Mouse (Mus musculus) kidney, embryonic 14.5 days (tissue): ENCODE measurements at regions not wholly inside any gene's neighbourhood (a gene's known extent, or its start where the extent isn't known, plus 50 kb on each side); places are given as distances from the start of the nearest gene placed in this dataset.

Experiments
- ATAC-seq: fragments of 200-750 bp; cut with Nextera tagmentation; 2 replicates; pipeline ENCODE4 v1.8.0; 2017; ENCODE audit warnings: moderate number of reproducible peaks, mild to moderate bottlenecking, moderate TSS enrichment, moderate library complexity; ENCODE audit not compliant: low FRiP score, low TSS enrichment
- H3K27ac ChIP-seq: fragments of 300-500 bp; sonication (generic); 2 replicates; pipeline ENCODE4 v1.5.1; 2014; ENCODE audit warnings: low read depth, mild to moderate bottlenecking, low read length, moderate library complexity, mixed read lengths
- H3K27me3 ChIP-seq: fragments of 300-500 bp; sonication (generic); 2 replicates; pipeline ENCODE4 v1.6.1; 2014; ENCODE audit warnings: mild to moderate bottlenecking, low read length; ENCODE audit not compliant: control insufficient read depth, insufficient read depth
- H3K36me3 ChIP-seq: fragments of 300-500 bp; sonication (generic); 2 replicates; pipeline ENCODE4 v1.6.1; 2014; ENCODE audit warnings: low read length, mixed read lengths; ENCODE audit not compliant: control insufficient read depth, insufficient read depth
- H3K4me1 ChIP-seq: fragments of 300-500 bp; sonication (generic); 2 replicates; pipeline ENCODE4 v1.6.1; 2014; ENCODE audit warnings: low read length, mixed read lengths; ENCODE audit not compliant: control insufficient read depth, insufficient read depth
- H3K4me2 ChIP-seq: fragments of 300-500 bp; sonication (generic); replicated peaks from 2 replicates; pipeline ENCODE4 v1.6.1; 2014; ENCODE audit warnings: low read depth, mild to moderate bottlenecking, low read length
- H3K4me3 ChIP-seq: fragments of 300-500 bp; sonication (generic); 2 replicates; pipeline ENCODE4 v1.5.1; 2014; ENCODE audit warnings: mild to moderate bottlenecking, low read length
- H3K9ac ChIP-seq: fragments of 300-500 bp; sonication (generic); 2 replicates; pipeline ENCODE4 v1.6.1; 2014; ENCODE audit warnings: low read depth, mild to moderate bottlenecking, low read length, moderate library complexity
- H3K9me3 ChIP-seq: fragments of 300-500 bp; sonication (generic); 2 replicates; pipeline ENCODE4 v1.6.1; 2016; ENCODE audit warnings: low read length; ENCODE audit not compliant: control insufficient read depth
- WGBS: fragments of 180-500 bp; shearing (Covaris S2); extraction: QIAGEN DNeasy Blood & Tissue Kit; methylation state at CpG from one replicate; pipeline ENCODE4 v1.1.7; 2014; 5-methylcytosine and 5-hydroxymethylcytosine counted together

- H3K4me3 ChIP-seq, result no peak overlapping the region
- no peaks in the 10 kb centered on the region for H3K36me3 ChIP-seq
- no peak overlapping the region for H3K9ac ChIP-seq
- no peaks in the 10 kb centered on the region for H3K4me1 ChIP-seq
- H3K9me3 ChIP-seq, result no peaks in the 10 kb centered on the region
- H3K27ac ChIP-seq, result no peak overlapping the region
- ATAC-seq, result no peak
- H3K27me3 ChIP-seq, result no peaks in the 10 kb centered on the region
- WGBS, result 89% methylated on average over 6 of the region's 6 CpGs
- no peak overlapping the region for H3K4me2 ChIP-seq
Measured at GRCm38 (mm10) chr2:61384467-61384866, 193.9 kb upstream of the Tank start.

GRCm38 (mm10) chr2:61383744-61384295 is 194.6 kb upstream of the Tank start:
- Histone ChIP-seq H3K36me3 (no peaks in the 10 kb centered on the region), H3K9me3 (no peaks in the 10 kb centered on the region), H3K27ac (no peak overlapping the region), H3K27me3 (no peaks in the 10 kb centered on the region), H3K9ac (no peak overlapping the region), H3K4me1 (no peaks in the 10 kb centered on the region), H3K4me2 (no peak overlapping the region), H3K4me3 (no peak overlapping the region)
- ATAC-seq, result no peak
- WGBS, result 97% methylated on average over 1 of the region's 1 CpGs

GRCm38 (mm10) chr2:61379076-61379475 is 199.3 kb upstream of the Tank start:
- WGBS, result 78% methylated on average over 5 of the region's 5 CpGs
- Histone ChIP-seq H3K9me3 (no peaks in the 10 kb centered on the region), H3K4me2 (no peak overlapping the region), H3K4me3 (no peak overlapping the region), H3K27ac (no peak overlapping the region), H3K36me3 (no peaks in the 10 kb centered on the region), H3K27me3 (no peaks in the 10 kb centered on the region), H3K4me1 (no peaks in the 10 kb centered on the region), H3K9ac (no peak overlapping the region)
- no peak for ATAC-seq

- Histone ChIP-seq H3K27me3 (no peaks in the 10 kb centered on the region), H3K9ac (no peak overlapping the region), H3K4me2 (no peak overlapping the region), H3K27ac (no peak overlapping the region), H3K36me3 (no peaks in the 10 kb centered on the region), H3K4me3 (no peak overlapping the region), H3K9me3 (no peaks in the 10 kb centered on the region), H3K4me1 (no peaks in the 10 kb centered on the region)
- 93% methylated on average over 5 of the region's 5 CpGs for WGBS
- ATAC-seq, result no peak
Measured at GRCm38 (mm10) chr2:61378297-61378696, 200.1 kb upstream of the Tank start.

- Histone ChIP-seq H3K27ac (no peak overlapping the region), H3K36me3 (no peaks in the 10 kb centered on the region), H3K4me2 (no peak overlapping the region), H3K4me1 (no peaks in the 10 kb centered on the region), H3K9ac (no peak overlapping the region), H3K9me3 (no peaks in the 10 kb centered on the region), H3K27me3 (no peaks in the 10 kb centered on the region), H3K4me3 (no peak overlapping the region)
- WGBS, result 89% methylated on average over 8 of the region's 8 CpGs
- no peak for ATAC-seq
Measured at GRCm38 (mm10) chr2:61377756-61378155, 200.6 kb upstream of the Tank start.

- H3K27ac ChIP-seq, result no peak overlapping the region
- H3K9ac ChIP-seq, result no peak overlapping the region
- H3K4me1 ChIP-seq, result no peaks in the 10 kb centered on the region
- ATAC-seq, result no peak
- no peak overlapping the region for H3K4me2 ChIP-seq
- H3K4me3 ChIP-seq, result no peak overlapping the region
- no peaks in the 10 kb centered on the region for H3K9me3 ChIP-seq
- 75% methylated on average over 4 of the region's 4 CpGs for WGBS
- H3K27me3 ChIP-seq, result no peaks in the 10 kb centered on the region
- H3K36me3 ChIP-seq, result no peaks in the 10 kb centered on the region
Measured at GRCm38 (mm10) chr2:61362606-61363005, 215.8 kb upstream of the Tank start.

- no peak for ATAC-seq
- Histone ChIP-seq H3K27ac (no peak overlapping the region), H3K4me1 (no peaks in the 10 kb centered on the region), H3K9ac (no peak overlapping the region), H3K4me2 (no peak overlapping the region), H3K27me3 (no peaks in the 10 kb centered on the region), H3K36me3 (no peaks in the 10 kb centered on the region), H3K9me3 (no peaks in the 10 kb centered on the region), H3K4me3 (no peak overlapping the region)
- WGBS, result 86% methylated on average over 2 of the region's 2 CpGs
Measured at GRCm38 (mm10) chr2:61361394-61361793, 217.0 kb upstream of the Tank start.

GRCm38 (mm10) chr2:61354104-61354503 is 224.3 kb upstream of the Tank start:
- Histone ChIP-seq H3K27me3 (no peaks in the 10 kb centered on the region), H3K9ac (no peak overlapping the region), H3K4me2 (no peak overlapping the region), H3K9me3 (no peaks in the 10 kb centered on the region), H3K4me1 (no peaks in the 10 kb centered on the region), H3K36me3 (no peaks in the 10 kb centered on the region), H3K27ac (no peak overlapping the region), H3K4me3 (no peak overlapping the region)
- ATAC-seq, result no peak
- 63% methylated on average over 8 of the region's 8 CpGs for WGBS

GRCm38 (mm10) chr2:61347451-61347850 is 230.9 kb upstream of the Tank start:
- WGBS, result 94% methylated on average over 3 of the region's 3 CpGs
- Histone ChIP-seq H3K36me3 (no peaks in the 10 kb centered on the region), H3K9ac (no peak overlapping the region), H3K27me3 (no peaks in the 10 kb centered on the region), H3K4me1 (0 out of 2 replicates have a peak, but pooled peaks cover 3% of the 10 kb centered on the region), H3K4me3 (no peak overlapping the region), H3K9me3 (no peaks in the 10 kb centered on the region), H3K4me2 (no peak overlapping the region), H3K27ac (no peak overlapping the region)
- ATAC-seq, result no peak
